Mouse (Mus musculus): ENCODE data around the gene Tmem267. TPM values are rescaled to one million over a fixed set of nuclear protein-coding genes. Genes with fewer than 3 reads are reported as not detected.
"Not testable (repeated sequence)": the region's sequence is repeated elsewhere in the genome, so short reads cannot be mapped to it uniquely, and the experiment has no call there.

Tmem267 gene
- 0.43 to 5.0 TPM (median 2.9 TPM) in 3 replicates for total RNA-seq (2017)

DNA sequence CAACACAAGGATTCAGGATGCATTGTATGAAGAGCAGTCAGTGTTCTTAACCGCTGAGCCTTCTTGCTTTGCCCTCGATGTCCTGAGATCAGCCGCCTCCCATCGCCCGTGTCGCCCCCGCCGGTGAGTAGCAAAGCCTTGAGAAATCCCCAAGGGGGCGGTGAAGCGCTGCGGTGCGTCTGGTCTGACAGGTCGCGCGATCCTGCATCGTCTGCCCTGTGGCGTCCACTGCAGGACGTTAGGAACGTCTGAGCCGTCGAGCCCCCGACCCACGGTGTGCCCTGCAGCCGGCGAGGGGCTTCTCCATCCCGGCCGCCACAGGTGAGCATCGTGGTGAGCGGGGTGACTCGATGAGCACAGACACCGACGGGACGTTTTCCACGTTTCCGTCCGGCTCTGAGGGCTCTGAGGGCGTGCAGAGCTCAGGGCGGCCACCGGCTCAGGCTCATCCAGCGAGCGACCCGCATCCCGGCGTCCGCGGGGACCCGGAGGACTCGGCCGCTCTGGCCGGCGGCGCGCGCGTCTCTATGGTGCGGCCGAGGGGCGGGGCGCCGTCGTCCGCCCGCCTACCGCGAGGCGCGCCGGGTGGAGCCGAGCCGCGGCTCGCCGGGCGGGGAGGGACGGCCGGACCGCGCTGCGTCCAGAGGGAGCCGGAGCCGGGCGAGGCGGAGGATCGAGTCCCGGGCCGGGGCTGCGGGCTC lies at the start of gene Tmem267, which contains the start of gene 3110070M22Rik:
Gene Tmem267 (plus strand): TSS at position 160 of the 701 bp plus-strand sequence.
Gene 3110070M22Rik (minus strand): TSS at position 504 of the 701 bp plus-strand sequence.
- ATAC-seq (replicated peaks; ENCODE audit: insufficient number of reproducible peaks, low FRiP score, low TSS enrichment, poor library complexity, severe bottlenecking), result no peak; the same call in none of the 2 replicates

DNA sequence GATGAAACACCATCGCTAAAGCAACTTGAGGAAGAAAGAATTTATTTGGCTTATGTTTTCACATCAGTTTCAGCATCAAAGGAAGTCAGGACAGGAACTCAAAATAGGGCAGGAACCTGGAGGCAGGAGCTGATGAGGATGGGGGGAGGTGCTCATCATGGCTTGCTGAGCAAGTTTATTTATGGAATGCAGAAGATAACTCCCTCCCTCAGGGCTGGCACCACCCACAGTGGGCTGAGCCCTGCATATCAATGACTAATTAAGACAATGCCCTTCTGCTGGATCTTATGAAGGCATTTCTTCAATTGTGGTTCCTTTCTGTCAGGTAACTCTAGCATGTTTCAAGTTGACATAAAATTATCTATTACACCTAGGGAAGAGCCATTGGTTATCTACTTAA lies 45.6 kb upstream of the Tmem267 start:
- ATAC-seq (replicated peaks; ENCODE audit: insufficient number of reproducible peaks, low FRiP score, low TSS enrichment, poor library complexity, severe bottlenecking), result no peak

DNA sequence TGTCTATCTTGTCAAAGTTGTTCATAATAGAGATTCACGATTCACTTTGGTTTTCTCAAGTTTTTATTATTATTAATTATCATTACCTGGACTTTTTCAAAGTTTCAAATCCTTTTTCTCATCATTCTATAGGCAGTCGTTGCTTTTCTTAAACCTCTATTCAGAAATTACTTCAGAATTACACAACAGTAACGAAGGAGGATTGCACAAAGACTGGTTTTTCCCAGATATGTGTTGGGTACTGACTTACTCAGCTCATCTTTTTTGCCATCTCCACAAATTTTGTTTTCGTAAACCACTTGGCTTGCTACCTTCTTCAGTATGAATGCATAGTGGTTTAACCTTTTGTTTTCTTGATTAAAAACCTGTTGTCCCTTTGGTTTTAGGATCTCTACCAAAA lies 34.3 kb upstream of the Tmem267 start:
- ATAC-seq (replicated peaks; ENCODE audit: insufficient number of reproducible peaks, low FRiP score, low TSS enrichment, poor library complexity, severe bottlenecking), result no peak

DNA sequence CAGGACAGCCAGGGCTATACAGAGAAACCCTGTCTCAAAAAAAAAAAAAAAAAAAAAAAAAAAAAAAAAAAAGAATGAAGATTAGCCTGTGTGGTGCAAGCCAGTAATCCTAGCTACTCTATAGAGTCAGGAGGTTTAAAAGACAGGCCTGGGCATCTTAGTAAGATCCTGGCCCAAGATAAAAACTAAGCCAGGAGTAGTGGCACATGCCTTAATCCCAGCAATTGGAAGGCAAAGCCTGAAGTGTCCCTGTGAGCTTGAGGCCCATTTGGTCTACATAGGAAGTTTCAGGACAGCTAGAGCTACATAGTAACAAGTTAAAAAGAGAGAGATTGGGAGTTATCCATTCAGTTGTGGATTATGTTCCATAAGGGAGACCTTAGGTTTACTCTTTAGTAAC lies 32.8 kb upstream of the Tmem267 start:
- ATAC-seq (replicated peaks; ENCODE audit: insufficient number of reproducible peaks, low FRiP score, low TSS enrichment, poor library complexity, severe bottlenecking), result no peak

DNA sequence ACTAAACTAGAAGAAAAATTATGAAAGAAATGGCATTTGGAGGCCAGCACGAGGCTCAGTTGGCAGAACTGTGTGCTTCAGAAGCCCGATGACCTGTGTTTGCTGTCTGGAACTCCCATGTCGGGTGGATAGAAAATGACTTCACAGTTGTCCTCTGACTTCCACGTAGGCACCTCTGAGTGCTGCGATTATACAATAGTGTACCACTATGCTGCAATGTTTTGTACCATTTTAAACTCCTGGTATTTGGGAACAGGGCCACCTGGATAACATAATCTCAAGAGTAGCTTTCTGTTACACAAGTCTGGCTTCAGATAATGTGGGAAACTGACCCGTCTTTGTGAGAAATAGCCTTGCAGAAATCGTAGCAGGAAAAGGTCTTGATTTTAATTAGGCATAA lies 31.5 kb upstream of the Tmem267 start:
- no peak for ATAC-seq (replicated peaks; ENCODE audit: insufficient number of reproducible peaks, low FRiP score, low TSS enrichment, poor library complexity, severe bottlenecking)

DNA sequence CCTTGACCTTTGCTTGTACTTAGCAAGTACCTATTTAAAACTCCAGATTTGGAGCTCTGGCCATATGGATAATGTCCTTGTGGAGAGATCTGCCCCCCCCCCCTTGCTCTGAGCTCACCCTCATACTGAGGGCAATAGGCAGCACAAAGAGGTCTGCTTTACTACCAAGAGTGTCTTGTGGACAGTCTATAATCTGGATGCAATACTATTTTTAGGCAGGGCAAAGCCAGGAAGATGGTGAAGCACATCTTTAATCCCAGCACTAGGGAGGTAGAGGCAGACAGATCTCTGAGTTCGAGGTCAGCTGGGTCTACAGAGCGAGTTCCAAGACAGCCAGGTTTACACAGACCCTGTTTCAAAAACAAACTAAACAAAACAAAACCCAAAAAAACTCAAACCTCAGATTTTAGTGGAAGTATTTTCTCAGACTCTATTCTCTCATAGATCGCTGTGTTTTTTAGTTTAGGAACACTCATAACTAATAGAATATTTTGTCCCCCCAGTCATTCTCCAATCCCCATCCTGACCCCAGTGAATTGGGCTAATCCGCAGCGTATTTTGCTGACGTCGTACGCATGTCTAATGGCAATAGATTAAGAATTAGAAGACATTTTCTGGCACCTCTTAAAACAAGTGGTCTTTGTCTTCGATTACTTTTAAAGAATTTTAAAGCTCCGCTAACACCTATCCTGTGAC lies 25.8 kb upstream of the Tmem267 start:
- ATAC-seq (replicated peaks; ENCODE audit: insufficient number of reproducible peaks, low FRiP score, low TSS enrichment, poor library complexity, severe bottlenecking), result no peak

DNA sequence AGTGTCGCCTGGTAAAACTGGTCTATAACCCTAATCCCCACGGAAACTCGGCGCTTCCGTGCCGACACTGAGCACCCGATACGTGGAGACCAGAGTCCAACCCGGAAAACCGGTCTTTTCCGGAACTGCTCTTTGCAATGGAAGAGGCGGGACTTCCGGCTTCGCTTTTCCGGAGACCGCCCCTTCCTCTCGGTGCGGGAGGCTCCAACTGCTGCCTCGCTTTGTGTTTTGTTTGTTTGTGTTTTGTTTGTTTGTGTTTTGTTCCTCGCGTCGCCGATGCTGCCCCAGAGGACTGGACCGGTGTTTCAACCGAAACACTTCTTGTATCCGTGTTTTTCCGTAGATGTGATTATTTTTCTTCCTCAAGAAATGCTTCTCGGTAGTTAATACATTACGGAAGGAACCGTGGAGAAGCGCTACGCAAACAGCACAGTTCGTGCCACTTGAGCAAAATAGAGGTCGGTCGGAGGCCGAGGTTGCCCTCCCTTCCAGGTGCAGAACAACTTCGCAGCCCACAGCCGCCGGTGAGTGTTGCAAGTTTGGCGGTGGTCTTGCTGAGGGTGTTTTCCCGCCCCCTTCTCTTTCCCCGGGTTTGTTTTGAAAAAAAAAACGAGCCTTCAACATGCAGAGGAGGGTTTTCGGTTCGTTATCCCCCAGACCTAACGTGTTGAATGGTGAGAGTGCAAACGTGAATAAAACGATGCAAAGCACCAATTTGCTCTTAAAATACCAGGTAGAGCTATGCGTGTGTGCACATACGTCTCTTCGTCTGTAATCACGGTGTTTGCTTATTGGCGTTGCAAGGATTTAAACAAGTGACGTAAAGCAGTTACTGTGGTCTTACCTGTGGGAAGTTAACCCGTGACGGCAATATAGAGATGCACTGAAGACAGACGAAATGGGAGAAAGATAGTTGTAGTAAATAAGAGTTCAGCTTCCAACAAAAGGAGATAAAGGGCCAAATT lies 25.0 kb upstream of the Tmem267 start, which contains the start of gene 4833420G17Rik:
Gene 4833420G17Rik (plus strand): TSS at position 173 of the 965 bp plus-strand sequence.
- ATAC-seq (replicated peaks; ENCODE audit: insufficient number of reproducible peaks, low FRiP score, low TSS enrichment, poor library complexity, severe bottlenecking), result peak; percentile 97

DNA sequence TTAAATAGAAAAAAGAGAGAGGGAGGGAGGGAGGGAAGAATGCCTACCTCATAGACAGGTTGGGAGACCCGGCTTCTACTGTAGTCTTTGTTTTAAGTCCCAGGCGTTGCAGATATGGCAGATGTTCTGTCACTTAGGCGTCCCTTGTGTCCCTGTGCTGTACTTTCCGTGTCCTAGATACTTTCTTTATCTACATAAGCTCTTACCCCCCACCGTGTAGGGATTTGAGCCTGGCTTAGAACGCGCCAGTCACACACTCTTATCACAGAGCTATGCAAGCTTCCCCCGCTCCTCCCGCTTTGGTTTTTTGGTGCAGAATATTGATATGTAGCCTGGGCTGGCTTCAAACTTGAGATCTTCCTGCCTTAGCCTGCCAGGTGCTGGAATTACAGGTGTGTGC lies 11.2 kb upstream of the Tmem267 start:
- ATAC-seq (replicated peaks; ENCODE audit: insufficient number of reproducible peaks, low FRiP score, low TSS enrichment, poor library complexity, severe bottlenecking), result no peak

DNA sequence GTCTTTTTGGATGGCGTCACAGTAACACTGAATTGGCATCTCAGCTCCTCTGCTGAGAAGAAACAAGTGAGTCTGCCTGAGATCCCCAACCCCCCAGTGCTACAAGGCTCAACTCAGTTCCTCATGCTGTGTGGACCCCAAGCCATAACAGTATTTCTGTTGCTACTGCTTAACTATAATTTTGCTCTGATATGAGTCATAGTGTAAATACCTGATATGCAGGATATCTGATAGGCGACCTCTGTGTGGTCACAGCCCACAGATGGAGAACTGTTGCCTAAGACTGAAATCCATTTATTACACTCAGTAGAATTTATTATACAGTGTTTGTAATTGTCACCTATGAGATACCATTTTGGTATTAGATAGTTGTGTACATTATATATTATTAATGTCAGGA lies 10.1 kb upstream of the Tmem267 start:
- ATAC-seq (replicated peaks; ENCODE audit: insufficient number of reproducible peaks, low FRiP score, low TSS enrichment, poor library complexity, severe bottlenecking), result no peak

DNA sequence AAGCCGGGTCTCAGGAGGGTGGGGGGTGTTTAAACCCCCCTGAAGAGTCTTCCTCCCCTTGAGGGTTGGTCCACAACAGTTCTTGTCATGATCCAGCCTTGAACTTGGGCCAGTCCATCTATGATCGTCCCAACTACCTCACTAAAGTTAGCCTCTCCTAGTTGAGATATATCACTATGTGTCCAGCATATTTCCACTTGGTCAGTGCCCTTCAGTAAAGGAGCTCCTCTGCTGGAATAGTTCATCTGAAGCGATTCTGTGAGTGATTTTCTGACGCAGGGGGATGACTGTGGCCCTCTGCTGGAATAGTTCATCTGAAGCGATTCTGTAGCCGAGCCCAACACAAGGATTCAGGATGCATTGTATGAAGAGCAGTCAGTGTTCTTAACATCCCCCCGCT lies 485 bp upstream of the Tmem267 start:
- no peak for ATAC-seq (replicated peaks; ENCODE audit: insufficient number of reproducible peaks, low FRiP score, low TSS enrichment, poor library complexity, severe bottlenecking)

DNA sequence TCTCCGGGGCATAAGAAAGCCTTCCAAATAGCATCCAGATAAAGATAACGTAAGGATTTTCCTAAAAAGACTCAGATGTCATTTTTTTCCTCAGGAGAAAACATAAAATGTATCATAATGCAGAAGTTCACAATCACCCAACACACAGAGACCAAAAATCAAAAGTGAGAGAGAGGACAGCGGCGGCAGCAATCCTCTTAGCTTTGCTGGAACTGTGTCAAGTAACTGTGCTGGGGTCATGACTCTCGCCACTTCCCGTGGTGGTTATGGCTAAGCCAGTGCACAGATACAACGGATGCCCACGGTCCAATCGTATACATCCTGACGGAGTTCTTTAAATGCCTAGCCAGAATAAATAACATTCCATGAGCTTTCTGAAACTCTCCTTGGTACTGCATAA lies 4.2 kb downstream of the Tmem267 start:
- not testable (repeated sequence) for ATAC-seq (replicated peaks; ENCODE audit: insufficient number of reproducible peaks, low FRiP score, low TSS enrichment, poor library complexity, severe bottlenecking)

DNA sequence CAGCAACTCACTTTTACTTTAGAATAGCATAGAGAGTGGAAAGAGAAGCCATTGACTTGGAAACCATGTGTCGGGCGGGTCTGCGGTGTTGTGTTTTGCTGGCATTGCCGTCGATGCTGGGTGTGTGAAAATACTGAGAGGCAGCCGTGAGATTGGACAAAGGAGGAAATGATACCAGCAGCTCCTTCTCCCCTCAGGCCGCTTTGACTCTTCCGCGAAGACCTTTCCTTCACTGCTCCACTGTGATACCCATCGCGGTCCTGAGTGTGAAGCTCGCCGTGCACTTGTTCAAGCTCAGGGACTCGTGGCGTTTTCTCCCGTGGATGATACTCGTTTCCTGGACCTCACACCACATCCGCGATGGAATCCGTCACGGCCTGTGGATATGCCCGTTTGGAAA lies 7.1 kb downstream of the Tmem267 start:
- ATAC-seq (replicated peaks; ENCODE audit: insufficient number of reproducible peaks, low FRiP score, low TSS enrichment, poor library complexity, severe bottlenecking), result peak; percentile 46

DNA sequence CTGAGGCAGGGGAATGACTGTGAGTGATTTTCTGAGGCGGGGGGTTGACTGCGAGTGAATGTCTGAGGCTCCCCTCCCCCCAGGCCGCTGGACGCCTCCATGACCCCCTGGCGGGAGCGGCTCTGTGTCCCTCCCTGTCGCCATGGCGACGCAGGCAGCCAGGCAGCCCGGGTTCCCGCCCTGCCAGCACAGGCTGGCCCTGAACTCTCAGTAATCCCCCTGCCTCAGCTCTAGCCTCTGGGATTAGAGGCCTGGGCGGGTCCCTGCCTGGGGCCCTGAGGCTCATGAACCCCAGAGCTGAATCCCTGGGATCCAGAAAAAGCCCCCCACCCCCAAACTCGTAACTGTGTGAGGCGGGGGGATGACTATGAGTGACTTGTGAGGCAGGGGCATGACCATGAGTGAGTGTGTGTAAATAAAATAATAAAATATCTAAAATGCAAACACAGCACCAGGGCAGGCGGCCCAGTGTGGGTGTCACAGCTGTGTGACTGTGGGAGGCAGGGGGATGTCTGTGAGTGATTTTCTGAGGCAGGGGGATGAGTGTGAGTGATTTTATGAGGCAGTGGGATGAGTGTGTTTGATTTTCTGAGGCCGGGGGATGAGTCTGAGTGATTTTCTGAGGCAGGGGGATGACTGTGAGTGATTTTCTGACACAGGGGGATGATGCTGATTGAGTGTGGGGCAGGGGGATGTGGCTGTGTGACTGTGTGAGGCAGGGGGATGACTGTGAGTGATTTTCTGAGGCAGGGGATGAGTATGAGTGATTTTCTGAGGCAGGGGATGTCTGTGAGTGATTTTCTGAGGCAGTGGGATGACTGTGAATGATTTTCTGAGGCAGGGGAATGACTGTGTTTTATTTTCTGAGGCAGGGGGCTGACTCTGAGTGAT lies 108.7 kb downstream of the Tmem267 start:
- peak; percentile 60 for ATAC-seq (replicated peaks; ENCODE audit: insufficient number of reproducible peaks, low FRiP score, low TSS enrichment, poor library complexity, severe bottlenecking)

DNA sequence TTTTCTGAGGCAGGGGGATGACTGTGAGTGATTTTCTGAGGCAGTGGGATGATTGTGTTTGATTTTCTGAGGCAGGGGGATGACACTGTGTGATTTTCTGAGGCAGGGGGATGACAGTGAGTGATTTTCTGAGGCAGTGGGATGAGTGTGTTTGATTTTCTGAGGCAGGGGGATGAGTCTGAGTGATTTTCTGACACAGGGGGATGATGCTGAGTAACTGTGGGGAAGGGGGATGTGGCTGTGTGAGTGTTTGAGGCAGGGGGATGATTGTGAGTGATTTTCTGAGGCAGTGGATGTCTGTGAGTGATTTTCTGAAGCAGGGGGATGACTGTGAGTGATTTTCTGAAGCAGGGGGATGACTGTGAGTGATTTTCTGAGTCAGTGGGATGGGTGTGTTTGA lies 110.6 kb downstream of the Tmem267 start:
- not testable (repeated sequence) for ATAC-seq (replicated peaks; ENCODE audit: insufficient number of reproducible peaks, low FRiP score, low TSS enrichment, poor library complexity, severe bottlenecking)

DNA sequence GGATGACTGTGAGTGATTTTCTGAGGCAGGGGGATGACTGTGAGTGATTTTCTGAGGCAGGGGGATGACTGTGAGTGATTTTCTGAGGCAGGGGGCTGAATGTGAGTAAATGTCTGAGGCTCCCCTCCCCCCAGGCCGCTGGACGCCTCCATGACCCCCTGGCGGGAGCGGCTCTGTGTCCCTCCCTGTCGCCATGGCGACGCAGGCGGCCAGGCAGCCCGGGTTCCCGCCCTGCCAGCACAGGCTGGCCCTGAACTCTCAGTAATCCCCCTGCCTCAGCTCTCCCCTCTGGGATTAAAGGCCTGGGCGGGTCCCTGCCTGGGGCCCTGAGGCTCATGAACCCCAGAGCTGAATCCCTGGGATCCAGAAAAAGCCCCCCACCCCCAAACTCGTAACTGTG lies 111.2 kb downstream of the Tmem267 start:
- not testable (repeated sequence) for ATAC-seq (replicated peaks; ENCODE audit: insufficient number of reproducible peaks, low FRiP score, low TSS enrichment, poor library complexity, severe bottlenecking)

DNA sequence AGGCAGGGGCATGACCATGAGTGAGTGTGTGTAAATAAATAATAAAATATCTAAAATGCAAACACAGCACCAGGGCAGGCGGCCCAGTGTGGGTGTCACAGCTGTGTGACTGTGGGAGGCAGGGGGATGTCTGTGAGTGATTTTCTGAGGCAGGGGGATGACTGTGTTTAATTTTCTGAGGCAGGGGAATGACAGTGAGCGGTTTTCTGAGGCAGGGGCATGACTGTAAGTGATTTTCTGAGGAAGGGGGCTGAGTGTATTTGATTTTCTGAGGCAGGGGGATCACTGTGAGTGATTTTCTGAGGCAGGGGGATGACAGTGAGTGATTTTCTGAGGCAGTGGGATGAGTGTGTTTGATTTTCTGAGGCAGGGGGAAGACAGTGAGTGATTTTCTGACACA lies 111.7 kb downstream of the Tmem267 start:
- not testable (repeated sequence) for ATAC-seq (replicated peaks; ENCODE audit: insufficient number of reproducible peaks, low FRiP score, low TSS enrichment, poor library complexity, severe bottlenecking)

DNA sequence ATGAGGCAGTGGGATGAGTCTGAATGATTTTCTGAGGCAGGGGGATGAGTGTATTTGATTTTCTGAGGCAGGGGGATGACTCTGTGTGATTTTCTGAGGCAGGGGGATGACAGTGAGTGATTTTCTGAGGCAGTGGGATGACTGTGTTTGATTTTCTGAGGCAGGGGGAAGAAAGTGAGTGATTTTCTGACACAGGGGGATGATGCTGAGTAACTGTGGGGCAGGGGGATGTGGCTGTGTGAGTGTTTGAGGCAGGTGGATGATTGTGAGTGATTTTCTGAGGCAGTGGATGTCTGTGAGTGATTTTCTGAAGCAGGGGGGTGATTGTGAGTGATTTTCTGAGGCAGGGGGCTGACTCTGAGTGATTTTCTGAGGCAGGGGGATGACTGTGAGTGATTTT lies 112.3 kb downstream of the Tmem267 start:
- ATAC-seq (replicated peaks; ENCODE audit: insufficient number of reproducible peaks, low FRiP score, low TSS enrichment, poor library complexity, severe bottlenecking), result not testable (repeated sequence)

DNA sequence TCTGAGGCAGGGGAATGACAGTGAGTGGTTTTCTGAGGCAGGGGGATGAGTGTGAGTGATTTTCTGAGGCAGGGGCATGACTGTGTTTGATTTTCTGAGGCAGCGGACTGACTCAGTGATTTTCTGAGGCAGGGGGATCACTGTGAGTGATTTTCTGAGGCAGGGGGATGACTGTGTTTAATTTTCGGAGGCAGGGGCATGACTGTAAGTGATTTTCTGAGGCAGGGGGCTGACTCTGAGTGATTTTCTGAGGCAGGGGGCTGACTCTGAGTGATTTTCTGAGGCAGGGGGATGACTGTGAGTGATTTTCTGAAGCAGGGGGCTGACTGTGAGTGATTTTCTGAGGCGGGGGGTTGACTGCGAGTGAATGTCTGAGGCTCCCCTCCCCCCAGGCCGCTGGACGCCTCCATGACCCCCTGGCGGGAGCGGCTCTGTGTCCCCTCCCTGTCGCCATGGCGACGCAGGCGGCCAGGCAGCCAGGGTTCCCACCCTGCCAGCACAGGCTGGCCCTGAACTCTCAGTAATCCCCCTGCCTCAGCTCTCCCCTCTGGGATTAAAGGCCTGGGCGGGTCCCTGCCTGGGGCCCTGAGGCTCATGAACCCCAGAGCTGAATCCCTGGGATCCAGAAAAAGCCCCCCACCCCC lies 115.0 kb downstream of the Tmem267 start:
- ATAC-seq (replicated peaks; ENCODE audit: insufficient number of reproducible peaks, low FRiP score, low TSS enrichment, poor library complexity, severe bottlenecking), result not testable (repeated sequence)
